Mouse (Mus musculus): ENCODE data around the gene Syne1.

Gene Syne1

DNA sequence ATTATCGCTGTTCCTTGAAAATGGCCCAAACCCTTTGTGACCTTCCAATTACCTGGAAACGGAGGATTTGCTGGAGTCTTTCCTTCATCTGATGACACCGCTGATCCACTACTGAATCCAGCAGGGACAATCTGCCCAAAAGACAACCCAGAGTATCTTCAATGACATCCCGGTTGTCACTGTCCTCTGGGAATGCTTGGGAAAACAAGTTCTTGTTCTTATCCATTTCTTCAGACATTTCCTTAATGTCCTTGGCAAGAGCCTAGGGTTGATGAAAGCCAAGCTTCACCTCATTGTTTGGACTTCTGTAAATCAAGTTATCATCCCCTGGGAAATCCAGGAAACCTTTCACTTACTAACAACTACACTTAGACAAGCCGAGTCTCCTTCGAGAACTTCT lies 398.2 kb downstream of the Syne1 start:
- DNase-seq (ENCODE audit: low read depth, low spot score): no peak

DNA sequence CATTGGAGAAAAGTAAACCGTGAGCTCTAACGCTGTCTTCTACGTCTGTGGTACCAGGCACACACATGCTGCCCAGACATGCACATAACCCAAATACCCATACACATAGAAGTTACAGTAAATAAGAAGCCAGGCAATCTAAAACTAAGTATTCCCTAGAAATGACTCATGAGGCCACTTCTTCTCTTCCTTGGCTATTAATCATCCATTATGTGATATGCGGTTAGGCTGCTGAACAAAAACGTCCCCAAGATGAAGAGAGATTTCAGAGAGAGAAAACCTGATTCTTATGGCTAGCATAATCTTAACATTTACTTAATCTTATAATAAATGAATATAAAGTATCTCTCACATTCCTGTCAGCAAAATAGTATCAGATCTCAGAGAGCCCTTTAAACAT lies 409.8 kb downstream of the Syne1 start:
- no peak for DNase-seq (ENCODE audit: low read depth, low spot score)

DNA sequence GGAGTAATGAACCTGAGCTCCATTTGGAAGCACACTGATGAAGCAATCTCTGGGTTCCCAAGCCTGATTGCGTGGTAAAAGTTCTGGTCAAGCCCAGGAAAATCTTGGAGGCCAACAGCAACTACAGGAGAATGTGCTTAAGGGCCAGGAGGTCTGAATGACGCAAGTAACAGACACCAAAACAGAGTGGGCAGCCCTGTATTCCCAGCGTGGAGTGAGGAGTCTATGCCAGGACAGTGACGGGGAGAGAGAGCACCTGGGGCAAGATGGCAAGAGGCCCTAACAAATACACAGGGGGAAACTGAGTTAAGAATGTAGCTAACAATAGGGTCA lies 411.4 kb downstream of the Syne1 start:
- DNase-seq (ENCODE audit: low read depth, low spot score): no peak

DNA sequence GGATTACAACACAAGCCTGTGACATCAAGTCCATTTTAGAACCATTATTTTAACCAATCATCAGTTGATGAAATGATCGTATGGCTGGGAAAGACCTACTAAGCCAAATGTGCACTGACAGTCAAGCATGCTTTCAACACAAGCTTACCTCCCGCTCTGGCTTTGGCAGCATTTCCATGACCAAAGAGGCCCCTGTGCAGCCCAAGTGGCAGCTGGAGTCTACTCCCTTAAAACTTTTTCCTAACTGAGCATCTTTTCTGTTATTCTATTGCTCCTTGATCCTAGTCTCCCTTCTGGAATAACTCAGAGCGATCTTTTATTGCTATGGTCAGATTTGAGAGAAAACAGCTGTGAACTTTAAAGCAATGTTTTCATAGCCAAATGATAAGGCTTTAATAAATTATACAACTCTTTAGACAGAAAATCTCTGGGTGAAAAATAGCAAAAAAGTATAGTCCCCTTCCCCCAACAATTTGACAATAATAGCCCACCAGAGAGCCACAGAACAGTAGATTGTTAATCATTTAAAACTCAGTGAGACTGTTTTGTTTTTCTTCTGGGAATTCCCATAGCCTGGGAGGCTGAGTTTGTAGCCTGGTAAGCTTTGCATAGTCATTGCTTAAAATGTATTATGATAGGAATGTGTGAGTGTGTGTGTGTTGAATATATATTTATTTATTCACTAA lies 411.9 kb downstream of the Syne1 start:
- no peak for DNase-seq (ENCODE audit: low read depth, low spot score)

DNA sequence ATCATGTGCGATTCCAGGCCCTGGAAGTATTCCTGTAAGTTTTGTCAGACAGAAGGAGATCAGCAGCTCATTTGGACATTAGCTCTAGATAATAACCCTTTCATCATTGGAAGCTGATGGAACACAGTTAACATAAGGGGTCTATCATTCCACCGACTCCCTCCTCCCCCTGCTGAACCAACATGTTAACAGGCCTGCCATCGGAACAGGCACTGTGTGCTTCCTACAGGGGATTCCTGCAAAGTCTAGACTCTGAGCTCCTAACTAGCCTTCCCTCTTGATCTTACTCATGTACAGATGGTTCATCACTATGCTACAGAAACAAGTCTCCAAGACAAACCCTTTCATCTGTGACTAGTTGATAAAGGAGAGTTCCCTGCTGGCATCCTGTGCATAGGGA lies 419.2 kb downstream of the Syne1 start:
- DNase-seq (ENCODE audit: low read depth, low spot score): no peak

DNA sequence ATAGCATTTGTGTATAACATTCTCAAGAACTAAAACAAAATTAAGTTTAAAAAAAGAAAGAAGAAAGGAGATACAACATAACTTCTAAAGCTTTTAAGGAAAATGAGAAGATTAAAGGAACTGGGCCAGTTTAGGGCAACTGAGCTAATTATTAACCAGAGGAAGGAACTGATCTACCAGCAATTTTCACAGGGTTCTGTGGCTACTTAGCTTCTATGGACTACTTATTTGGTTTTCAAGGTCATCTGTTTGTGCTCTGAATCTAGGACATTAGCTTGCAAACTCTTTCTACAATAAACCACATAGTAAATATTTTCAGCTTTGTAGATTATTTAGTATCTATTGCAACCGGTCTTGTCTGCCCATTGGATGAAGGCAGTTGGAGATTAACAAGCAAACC lies 420.8 kb downstream of the Syne1 start:
- no peak for DNase-seq (ENCODE audit: low read depth, low spot score)

DNA sequence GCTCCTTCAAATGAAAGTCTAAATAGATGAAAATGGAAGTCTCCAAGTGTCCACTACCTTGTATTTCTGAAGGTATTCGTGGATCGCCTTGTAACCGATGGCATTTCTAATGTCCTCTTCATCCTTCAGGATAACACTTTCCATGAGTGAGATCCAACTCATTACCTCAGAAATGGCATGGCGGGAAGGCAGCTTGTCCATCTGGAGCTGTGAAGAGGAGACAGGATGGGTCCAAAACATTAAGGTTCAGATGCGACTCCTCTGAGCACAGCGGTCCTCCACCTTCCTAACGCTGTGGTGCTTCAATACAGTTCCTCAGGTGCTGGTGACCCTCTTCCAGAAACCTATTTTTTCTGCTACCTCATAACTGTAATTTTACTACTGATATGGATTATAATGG lies 426.5 kb downstream of the Syne1 start:
- DNase-seq (ENCODE audit: low read depth, low spot score): no peak

DNA sequence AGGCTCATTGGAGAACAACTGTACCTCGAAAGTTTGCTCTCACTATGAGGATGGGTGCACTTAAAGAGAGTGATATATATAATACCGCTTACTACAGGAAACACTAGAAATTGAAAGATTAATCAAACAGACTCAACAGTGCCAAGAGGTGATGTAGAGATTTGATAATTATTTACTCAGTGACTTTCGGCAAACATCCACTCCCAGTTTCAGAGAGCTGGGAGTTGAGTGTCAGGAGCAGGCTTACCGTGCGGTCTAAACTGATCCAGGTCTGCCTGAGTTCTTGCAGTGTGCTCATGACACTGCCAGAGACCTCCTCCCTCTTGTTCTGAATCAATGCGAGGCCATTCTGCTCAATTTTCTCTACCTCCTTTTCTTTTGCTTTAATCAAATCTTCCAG lies 434.6 kb downstream of the Syne1 start:
- DNase-seq (ENCODE audit: low read depth, low spot score): no peak

DNA sequence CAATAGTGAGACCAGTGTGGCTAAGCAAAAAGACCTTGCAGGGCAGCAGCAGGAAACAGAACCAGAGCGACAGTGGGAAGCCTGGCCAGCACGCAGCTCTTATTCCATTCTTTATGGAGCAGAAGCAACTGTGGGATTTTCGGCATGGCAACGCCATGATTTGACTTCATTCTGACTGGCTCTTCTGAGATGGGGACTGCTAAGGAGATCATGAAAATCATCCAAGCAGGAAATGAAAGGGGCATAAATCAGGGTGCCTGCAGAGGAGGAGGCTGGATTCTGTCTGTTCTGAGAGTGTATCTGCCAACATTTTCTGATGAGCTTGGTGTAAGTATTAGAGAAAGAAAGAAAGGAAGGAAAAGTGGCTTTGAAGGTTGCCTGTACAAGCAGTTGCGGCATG lies 435.1 kb downstream of the Syne1 start:
- no peak for DNase-seq (ENCODE audit: low read depth, low spot score)

DNA sequence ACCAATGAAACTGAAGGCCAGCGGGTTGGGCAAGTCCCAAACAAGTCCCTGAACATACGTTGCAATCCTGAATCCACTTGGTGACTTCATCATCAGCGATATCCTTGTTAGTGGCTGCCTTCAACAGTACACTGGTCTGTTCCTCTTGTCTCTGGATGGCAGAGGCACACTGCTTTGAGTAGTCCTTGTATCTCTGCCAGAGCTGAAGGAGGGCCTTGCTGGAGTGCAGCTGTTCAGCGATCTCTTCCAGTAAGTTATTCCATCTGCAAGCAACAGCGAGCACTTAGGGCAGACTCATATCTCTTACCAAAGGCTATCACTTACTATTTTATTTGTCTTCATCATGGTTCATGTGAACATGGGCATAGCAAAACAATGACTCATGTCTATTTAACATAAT lies 440.5 kb downstream of the Syne1 start:
- DNase-seq (ENCODE audit: low read depth, low spot score): no peak

DNA sequence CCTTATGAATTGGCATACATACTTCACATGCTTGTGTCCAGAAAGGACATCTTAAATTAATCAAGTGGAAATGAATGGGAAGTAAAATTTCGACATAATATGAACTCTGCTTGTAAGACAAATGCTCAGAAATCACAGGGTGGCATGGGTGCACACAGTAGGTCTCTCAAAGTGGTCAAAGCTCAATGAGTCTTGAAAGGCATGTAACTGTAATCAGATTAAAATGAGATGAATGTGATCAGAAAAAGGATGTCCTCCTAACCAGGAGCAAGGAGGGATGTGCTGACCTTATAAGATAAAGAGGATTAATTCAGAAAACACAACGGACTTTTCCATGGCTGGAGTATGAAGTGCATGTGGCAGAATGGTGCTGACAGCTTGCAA lies 453.5 kb downstream of the Syne1 start:
- DNase-seq (ENCODE audit: low read depth, low spot score): no peak

DNA sequence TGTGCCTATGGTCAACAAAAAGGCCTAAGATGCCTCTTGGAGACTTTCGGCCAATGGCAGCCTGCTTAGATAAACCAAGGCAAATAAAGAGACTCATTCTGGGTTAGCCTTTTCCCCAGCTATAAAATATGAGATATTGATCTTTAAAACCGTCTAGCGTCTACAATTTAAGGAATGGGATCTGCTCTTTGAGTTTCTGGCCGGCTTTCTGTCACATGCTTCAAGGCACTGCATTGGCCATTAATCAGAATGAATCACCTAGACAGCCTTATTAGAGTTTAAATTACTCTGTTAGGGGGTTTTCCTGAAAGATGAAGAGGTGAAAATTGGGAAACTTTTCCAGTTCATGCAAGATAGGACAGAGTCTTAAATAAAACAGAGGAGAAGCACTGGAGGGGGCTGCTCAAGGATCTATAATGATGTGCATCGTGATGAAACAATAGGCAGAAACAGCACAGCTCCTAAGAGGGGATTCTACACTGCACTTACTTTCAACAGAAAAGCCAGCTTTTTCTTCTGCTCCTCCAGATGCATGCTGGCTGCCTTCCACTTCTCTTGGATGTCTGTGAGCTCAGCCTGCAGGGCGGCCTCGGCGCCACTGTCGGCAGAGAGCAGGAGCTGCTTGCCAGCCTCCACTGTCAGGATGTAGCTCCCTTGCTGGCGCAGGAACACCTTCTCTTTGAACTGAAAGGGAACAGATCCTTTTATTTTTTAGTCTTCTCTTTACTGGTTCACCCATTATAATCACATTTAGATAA lies 454.1 kb downstream of the Syne1 start:
- peak; percentile 43 for DNase-seq (ENCODE audit: low read depth, low spot score)

DNA sequence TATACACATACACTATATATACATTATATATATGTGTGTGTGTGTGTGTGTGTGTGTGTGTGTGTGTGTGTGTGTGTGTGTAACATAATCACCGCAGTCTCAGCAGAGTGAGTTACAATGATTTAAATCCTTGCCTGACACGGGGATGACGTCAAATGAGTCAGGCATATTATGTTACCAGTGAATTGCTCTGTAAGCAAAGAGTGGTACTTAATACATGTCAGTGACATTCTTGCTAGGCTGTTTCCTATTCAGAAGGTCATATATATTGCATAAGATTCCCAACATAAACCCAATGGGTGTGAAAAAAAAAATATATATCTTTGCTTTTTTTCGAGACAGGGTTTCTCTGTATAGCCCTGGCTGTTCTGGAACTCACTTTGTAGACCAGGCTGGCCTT lies 462.1 kb downstream of the Syne1 start:
- no peak for DNase-seq (ENCODE audit: low read depth, low spot score)

DNA sequence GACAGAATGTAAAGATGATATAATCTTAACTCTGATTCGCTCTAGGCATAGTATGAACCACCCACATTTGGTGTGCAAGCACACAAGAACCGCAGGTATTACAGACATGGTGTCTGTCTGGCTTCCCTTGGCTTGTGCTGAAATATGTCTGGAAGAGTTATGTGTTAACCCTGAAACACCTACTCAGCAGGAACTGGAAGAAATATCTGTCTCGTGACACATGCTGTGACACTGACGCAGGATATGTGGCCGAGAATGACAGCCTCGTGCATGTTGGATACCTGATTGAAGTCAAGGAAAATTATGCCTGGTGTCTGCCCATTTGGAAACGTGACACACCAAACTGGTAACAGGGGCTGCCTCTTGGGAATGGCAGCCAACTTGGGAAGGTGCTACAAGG lies 463.9 kb downstream of the Syne1 start:
- DNase-seq (ENCODE audit: low read depth, low spot score): no peak

DNA sequence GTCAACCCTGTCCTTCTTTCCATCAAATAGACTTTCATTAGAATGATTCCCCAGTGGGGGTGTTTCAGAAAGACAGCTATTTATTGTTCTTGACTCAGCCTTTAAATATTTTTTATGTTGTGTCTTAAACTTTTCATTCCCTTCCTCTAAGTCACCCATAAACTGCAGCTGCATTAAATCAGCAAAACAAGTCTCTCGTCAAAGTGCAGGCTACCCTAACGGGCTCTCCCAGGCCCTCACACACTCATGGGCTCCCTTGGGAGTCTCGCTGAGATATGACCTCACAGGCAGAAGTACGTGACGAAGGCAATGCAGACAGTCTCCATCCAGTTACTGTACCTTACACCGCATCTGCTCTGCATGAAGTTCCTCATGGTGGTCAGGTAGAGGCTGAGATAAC lies 465.0 kb downstream of the Syne1 start:
- DNase-seq (ENCODE audit: low read depth, low spot score): no peak

DNA sequence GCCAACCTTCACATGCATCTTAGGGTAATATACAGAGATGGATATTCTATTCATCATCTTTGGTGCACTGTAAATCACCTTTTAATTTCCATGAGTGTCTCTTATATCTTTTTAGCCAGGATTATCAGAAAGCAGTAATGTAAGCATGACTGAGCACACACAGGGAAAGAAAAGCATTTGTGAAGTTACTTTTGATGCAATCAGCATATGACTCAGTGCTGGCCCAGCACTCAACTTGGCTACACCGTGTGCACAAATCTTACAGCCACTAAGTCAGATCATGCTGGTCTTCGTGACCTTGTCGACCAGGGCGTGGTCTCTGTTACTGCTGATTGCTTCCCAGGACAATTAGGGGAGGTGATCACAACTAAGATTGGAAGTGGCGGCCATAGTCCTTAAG lies 465.5 kb downstream of the Syne1 start:
- DNase-seq (ENCODE audit: low read depth, low spot score): no peak

DNA sequence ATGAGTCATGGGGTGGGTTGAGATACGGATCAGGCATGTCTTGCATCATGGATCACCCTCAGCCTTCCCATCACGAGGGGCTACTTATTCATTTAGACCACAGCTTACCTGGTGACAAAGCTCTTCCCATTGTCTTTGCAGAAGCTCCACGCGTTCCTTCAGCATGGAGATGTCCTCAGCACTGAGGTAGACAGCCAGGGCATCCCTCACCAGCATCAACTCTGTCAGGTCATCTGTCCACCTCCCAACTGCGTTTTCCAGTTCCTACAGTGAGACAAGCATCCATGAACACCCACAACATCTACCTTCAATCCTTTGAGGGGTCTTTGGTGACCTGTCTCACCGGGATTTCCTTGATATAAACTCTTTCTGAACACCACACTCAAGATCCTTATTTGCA lies 467.6 kb downstream of the Syne1 start:
- no peak for DNase-seq (ENCODE audit: low read depth, low spot score)

DNA sequence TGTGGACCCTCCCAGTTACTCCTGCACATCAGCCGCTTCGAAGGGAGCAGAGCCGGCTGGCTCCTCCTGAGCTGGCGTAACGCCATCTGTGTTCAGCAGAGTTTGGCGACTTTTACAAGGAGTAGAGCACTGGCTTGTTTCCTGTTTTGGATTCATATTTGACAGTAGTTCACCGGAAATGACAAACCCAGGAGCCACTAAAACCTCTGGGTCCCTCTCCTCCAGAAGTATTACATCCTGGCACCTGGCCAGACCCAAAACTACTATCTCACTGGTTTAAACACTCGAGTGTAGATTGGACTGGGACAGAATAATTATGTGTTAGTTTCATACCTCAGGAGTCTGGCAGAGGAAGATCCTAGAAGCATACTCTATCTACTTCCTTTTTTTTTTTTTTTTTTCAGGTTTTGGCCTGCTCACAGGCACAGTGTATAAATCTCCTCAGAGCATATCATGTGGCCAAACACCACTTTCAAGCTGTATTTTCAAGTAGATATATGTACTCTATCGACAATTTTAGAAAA lies 471.3 kb downstream of the Syne1 start:
- no peak for DNase-seq (ENCODE audit: low read depth, low spot score)

DNA sequence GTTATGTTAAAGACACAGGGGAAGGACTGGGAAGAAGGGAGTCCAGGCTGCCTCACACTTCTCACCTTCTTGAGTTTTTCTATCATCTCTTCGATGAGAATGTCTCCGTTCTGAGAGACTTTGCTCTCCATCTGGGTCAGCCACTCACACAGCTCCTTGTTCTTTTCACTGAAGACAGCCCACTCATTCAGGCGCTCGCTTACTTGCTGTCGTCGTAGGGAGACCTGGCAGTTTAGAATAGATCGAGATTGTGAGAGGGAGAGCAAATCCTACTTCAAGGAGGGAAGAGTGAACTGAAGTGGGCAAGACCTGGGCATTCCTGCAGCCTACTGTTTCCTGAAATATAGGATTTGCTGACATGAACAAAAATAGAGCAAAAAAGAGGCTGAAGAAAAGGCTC lies 475.6 kb downstream of the Syne1 start:
- no peak for DNase-seq (ENCODE audit: low read depth, low spot score)

DNA sequence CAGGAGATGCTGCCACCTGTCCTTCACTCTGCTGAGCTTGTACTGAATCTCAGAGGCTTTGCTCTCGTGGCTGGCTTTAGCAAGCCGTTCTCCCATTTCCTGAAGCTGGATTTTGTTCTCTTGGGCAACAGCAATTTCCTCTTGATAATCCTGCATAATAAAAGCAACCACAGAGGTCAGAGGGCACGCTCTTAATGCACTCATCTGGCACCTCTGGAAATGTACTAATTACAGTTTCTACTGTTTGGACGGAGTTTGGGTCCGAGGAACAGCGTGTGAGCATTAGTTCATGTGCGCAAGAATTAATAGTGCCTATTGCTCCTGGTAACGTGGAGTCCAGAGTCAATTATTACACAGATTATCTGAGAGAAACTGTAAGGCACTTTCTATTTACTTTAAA lies 479.2 kb downstream of the Syne1 start:
- DNase-seq (ENCODE audit: low read depth, low spot score): no peak

DNA sequence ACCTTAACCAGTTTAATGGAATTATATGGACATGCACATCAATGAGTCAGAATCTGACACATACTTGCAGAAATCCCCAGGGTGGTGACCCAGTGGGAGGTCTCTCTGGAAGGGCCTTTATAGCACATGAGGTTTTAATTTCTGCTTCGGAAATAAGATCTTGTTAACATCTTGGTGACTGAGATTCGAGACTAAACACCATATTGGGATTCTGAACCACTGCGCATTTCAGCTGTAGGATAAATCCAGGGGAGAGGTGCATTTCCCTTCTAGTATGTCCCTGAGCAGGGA lies 480.4 kb downstream of the Syne1 start:
- no peak for DNase-seq (ENCODE audit: low read depth, low spot score)

DNA sequence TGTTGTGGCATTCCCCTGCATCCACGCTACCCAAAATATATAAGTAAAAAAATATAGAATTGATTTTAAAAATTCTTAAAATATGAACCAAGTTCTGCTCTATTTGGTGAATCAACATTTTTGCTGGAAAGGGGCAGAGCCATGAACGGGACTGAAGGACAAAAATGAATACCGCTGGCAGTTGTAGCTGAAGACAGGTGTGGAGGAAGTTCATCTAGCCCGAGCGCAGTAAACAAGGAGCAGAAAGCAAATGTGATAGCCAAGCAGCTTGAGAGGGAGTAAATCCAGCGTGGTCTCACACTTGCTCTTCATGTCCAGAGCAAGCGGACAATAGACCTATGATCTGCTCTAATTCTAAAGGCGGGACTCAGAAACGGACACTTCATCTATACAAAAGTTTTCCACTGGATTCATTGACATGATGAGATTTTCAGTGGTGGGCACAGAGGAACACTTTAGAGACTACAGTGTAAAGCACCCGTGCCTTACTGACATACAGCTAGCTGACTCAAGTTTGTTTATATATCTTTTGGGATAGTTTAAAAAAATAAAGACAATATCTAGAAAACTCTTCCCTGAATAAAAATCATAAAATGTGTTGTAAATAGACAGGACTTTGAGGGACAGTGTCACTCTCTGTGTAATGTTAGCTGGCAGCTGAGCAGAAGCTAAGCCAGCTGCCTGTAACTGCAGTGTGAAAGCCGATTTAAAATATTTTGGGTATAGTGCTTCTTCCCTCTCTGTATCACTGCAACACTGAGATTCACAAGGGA lies 480.9 kb downstream of the Syne1 start:
- DNase-seq (ENCODE audit: low read depth, low spot score): no peak

DNA sequence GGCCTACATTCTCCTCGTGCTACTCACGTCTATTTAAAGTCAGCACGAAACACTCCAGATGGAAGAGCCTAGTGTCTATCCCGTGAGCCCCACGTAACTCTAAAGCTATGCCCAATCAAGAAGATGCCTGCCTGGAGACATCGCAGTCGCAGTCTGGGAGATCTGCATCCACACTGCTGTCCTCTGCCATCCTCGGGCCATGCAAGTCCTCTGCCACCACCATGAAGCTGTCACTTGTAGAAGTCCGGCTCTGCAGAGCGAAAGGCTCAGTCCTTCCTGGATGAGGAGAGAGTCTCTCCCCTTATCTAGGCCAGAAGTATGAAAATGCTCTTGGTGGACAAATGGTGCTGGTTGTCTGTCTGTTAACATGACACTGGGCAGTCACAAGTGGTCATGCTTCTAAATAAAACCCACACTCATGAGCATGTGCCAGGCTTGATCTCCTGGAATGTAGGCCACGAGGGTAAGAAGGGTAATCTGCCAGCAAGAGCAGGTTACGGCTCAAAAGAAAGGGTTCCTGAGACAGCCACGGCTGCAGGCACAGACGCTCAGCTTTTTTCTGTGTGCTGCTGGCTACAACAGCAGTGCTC lies 482.5 kb downstream of the Syne1 start, which contains the start of gene Gm10097:
Gm10097 (plus strand) TSS at position 517 of the 590 bp plus-strand sequence.
- DNase-seq (ENCODE audit: low read depth, low spot score): no peak

All from telencephalon, adult 2 months (tissue).